Mouse (Mus musculus) A20 (cell line): ENCODE measurements around the gene Arhgap22.

Experiments used
- DNase-seq: peaks from one replicate; pipeline ENCODE4 v3.0.0-alpha.2; 2011; ENCODE audit warnings: low read depth, low spot score

The Arhgap22 gene

GRCm38 (mm10) chr14:33278374-33278773, 64.5 kb downstream of the Arhgap22 start:
- DNase-seq: no peak

- DNase-seq: no peak
These were observed 67.1 kb downstream of the Arhgap22 start for GRCm38 (mm10) chr14:33280921-33281320.

- no peak for DNase-seq
These were observed 68.6 kb downstream of the Arhgap22 start for GRCm38 (mm10) chr14:33282447-33282846.

GRCm38 (mm10) chr14:33287920-33288319, 74.1 kb downstream of the Arhgap22 start:
- DNase-seq: no peak

GRCm38 (mm10) chr14:33290038-33290437, 76.2 kb downstream of the Arhgap22 start:
- DNase-seq: no peak

GRCm38 (mm10) chr14:33294488-33294887, 80.7 kb downstream of the Arhgap22 start:
- DNase-seq: no peak

- DNase-seq: no peak
These were observed 83.0 kb downstream of the Arhgap22 start for GRCm38 (mm10) chr14:33296698-33297341.

GRCm38 (mm10) chr14:33300591-33300990, 86.8 kb downstream of the Arhgap22 start:
- no peak for DNase-seq

- DNase-seq: peak; percentile 88
These were observed 89.6 kb downstream of the Arhgap22 start for GRCm38 (mm10) chr14:33303348-33303819.

GRCm38 (mm10) chr14:33305645-33306281, 91.9 kb downstream of the Arhgap22 start:
- no peak for DNase-seq

GRCm38 (mm10) chr14:33310719-33311118, 96.9 kb downstream of the Arhgap22 start:
- DNase-seq: no peak

GRCm38 (mm10) chr14:33312309-33312708, 98.5 kb downstream of the Arhgap22 start:
- no peak for DNase-seq

GRCm38 (mm10) chr14:33313624-33314023, 99.8 kb downstream of the Arhgap22 start:
- DNase-seq: peak; percentile 53

GRCm38 (mm10) chr14:33314160-33314559, 100.3 kb downstream of the Arhgap22 start:
- DNase-seq: no peak

GRCm38 (mm10) chr14:33315111-33315510, 101.3 kb downstream of the Arhgap22 start:
- no peak for DNase-seq

- peak; percentile 21 for DNase-seq
These were observed 101.9 kb downstream of the Arhgap22 start for GRCm38 (mm10) chr14:33315771-33316170.

- no peak for DNase-seq
These were observed 104.1 kb downstream of the Arhgap22 start for GRCm38 (mm10) chr14:33317946-33318345.

GRCm38 (mm10) chr14:33319541-33320521, 106.0 kb downstream of the Arhgap22 start:
- DNase-seq: peak; percentile 78

- no peak for DNase-seq
These were observed 107.0 kb downstream of the Arhgap22 start for GRCm38 (mm10) chr14:33320856-33321255.

- peak; percentile 71 for DNase-seq
These were observed 108.8 kb downstream of the Arhgap22 start for GRCm38 (mm10) chr14:33322661-33323088.

- DNase-seq: no peak
These were observed 110.7 kb downstream of the Arhgap22 start for GRCm38 (mm10) chr14:33324556-33324955.

GRCm38 (mm10) chr14:33328369-33328768, 114.5 kb downstream of the Arhgap22 start:
- DNase-seq: no peak
